Mouse (Mus musculus): ENCODE results near the gene Myt1l.

DNA sequence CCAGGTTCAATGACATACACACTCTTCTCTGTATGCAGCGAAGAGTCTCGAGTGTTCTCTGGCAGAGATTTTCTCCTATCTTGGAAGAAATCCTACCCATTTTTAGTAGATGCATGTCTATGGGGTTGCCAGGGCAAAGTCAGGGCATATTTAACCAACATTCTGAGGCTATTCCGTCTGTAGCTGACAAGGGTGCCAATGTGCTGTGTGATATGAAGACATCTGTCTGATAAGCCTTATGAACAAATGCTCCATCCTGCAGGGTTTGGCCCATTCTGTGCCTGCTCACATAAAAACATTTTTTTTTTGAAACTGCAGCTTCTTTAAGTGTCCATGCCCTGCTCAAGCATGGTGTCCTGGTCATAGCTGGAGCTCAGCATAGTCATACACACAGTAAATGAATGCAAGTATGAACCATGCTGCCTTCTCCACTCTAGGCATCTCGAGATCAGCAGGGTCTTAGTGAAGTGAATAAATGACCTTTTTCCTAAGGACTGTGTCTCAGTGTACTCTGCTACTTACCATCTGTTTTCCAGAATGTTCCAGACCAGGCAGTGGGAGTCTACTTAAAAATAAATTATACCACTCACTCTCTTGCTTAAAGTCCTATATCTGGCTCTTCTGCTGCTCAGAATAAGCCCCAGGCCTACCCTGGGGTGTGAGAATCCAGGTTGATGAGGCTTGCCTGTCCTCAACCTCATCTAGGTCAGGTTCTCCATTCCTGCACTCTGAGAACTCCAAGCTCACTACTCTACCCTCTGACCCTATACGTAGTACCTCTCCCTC, 227.1 kb downstream of the Myt1l start:
- TF ChIP-seq CTCF (conservative IDR thresholded peaks at IDR 0.05; ENCODE audit: insufficient read depth, insufficient read length, low read depth, low read length), result no peak
- TF ChIP-seq POLR2A (IDR thresholded peaks at IDR 0.05; ENCODE audit: low read depth, low read length), result no peak

Data from kidney, adult 2 months (tissue).